Mouse (Mus musculus): ENCODE data around the gene Spata7. TPM values are rescaled to one million over a fixed set of nuclear protein-coding genes. Genes with fewer than 3 reads are reported as not detected.
"Not testable (repeated sequence)": the region's sequence is repeated elsewhere in the genome, so short reads cannot be mapped to it uniquely, and the experiment has no call there.

The Spata7 gene
- total and polyA plus RNA-seq, 2 experiments from 2014 or later: 32.2 to 35.4 TPM

DNA sequence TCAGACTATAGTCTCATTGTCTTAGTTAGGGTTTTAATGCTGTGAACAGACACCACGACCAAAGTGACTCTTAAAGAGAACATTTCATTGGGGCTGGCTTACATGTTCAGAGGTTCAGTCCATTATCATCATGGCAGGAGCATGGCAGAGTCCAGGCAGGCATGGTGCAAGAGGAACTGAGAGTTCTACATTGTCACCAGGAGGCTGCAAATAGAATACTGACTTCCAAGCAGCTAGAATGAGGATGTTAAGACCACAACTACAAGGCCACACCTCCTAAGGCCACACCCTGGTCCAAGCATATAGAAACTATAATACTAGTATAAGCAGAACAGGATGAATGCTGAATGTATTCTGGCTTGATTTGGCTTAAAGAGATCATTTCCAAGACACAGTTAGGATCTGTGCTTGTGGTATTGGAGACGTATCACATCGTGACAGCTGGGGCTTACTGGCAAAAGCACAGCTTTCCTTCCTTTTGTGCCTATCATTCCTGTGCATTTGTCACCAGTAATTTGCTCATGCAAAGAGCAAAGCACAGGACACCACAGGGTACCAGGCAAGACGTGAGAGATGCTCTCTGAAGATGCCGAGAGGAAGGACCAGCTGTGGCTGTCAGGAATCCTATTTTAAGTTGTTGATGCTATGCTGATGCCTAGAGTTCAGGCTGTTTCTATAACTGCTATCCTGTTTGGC is 21.2 kb upstream of the Spata7 start:
- H3K9me3 ChIP-seq (ENCODE audit: low read length): no peaks in the 10 kb centered on the region
- H3K4me2 ChIP-seq (ENCODE audit: low read depth): no peak overlapping the region
- no peak overlapping the region for H3K27ac ChIP-seq (ENCODE audit: low read depth, low read length)
- 40% methylated on average over 5 of the region's 5 CpGs for WGBS
- H3K4me3 ChIP-seq (ENCODE audit: low read depth, low read length): no peak overlapping the region
- no peak overlapping the region for H3K9ac ChIP-seq
- no peaks in the 10 kb centered on the region for H3K36me3 ChIP-seq (ENCODE audit: insufficient read depth)
- peak; percentile 30; the same call in 1 of the 2 replicates for ATAC-seq
- H3K4me1 ChIP-seq (ENCODE audit: insufficient read depth): no peaks in the 10 kb centered on the region
- peak; percentile 39 for DNase-seq
- TF ChIP-seq CTCF (IDR thresholded peaks at IDR 0.05; ENCODE audit: low read depth): no peak
- H3K27me3 ChIP-seq (ENCODE audit: insufficient read depth, low read length): no peaks in the 10 kb centered on the region

DNA sequence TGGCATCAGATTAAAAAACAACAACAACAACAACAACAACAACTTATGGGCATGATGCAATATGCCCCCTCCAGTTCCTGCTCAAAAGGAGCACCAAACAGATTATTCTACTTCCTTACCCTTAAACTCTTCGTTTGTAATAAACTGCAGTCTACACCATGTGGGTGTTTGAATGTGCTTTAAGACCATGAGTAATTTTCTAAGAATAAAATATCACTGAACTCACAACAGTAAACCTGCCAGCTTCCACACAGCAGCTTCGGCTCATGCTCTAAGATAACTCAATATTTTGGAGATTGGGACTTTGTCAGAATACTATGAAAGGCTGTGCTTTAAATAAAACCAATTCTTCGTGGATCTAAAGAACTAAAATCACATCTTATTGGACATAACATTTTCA is 17.6 kb upstream of the Spata7 start:
- ATAC-seq (no peak), DNase-seq (no peak)
- Histone ChIP-seq H3K4me2 (ENCODE audit: low read depth) (no peak overlapping the region), H3K27me3 (ENCODE audit: insufficient read depth, low read length) (no peaks in the 10 kb centered on the region), H3K36me3 (ENCODE audit: insufficient read depth) (no peaks in the 10 kb centered on the region), H3K4me1 (ENCODE audit: insufficient read depth) (peaks cover under 1% of the 10 kb centered on the region; the same call in 1 of the 2 replicates), H3K4me3 (ENCODE audit: low read depth, low read length) (no peak overlapping the region), H3K27ac (ENCODE audit: low read depth, low read length) (no peak overlapping the region), H3K9me3 (ENCODE audit: low read length) (no peaks in the 10 kb centered on the region), H3K9ac (no peak overlapping the region)
- no peak for TF ChIP-seq CTCF (IDR thresholded peaks at IDR 0.05; ENCODE audit: low read depth)
- 67% methylated on average over 3 of the region's 3 CpGs for WGBS

DNA sequence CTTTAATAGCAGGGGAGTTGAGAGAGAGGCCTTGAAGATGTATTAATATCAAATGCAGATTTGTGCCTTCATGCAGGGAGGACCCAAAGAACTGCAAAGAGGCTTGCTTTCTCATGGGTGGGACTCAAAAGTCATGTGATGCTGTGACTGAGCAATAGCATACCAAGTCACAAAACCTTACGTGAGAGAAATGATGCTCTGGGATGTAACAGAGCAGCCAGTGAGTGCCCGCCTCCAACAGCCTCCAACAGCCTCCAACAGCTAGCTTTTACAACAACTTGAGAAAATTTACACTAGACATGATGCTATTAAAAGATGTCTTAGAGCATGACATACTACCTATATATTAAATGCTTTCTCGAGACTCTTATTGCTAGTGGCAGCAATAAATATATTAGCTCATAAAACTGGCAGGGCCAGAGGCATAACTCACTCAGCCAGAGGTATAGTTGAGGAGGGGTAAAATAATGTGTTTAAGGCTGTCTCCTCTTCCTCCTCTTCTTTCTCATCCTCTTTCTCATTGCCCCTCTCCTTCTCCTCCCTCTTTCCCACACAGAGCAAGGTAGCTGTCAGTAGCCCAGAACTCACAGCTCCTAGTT is 12.9 kb upstream of the Spata7 start:
- H3K27ac ChIP-seq (ENCODE audit: low read depth, low read length): 0 out of 2 replicates have a peak overlapping the region, but pooled peaks have one; percentile 29
- H3K9ac ChIP-seq: no peak overlapping the region
- TF ChIP-seq CTCF (IDR thresholded peaks at IDR 0.05; ENCODE audit: low read depth): no peak
- H3K36me3 ChIP-seq (ENCODE audit: insufficient read depth): no peaks in the 10 kb centered on the region
- H3K4me1 ChIP-seq (ENCODE audit: insufficient read depth): peaks cover 3% of the 10 kb centered on the region; the same call in 1 of the 2 replicates
- ATAC-seq (peak; percentile 77), DNase-seq (no peak)
- no peak overlapping the region for H3K4me2 ChIP-seq (ENCODE audit: low read depth)
- H3K9me3 ChIP-seq (ENCODE audit: low read length): no peaks in the 10 kb centered on the region
- H3K27me3 ChIP-seq (ENCODE audit: insufficient read depth, low read length): no peaks in the 10 kb centered on the region
- 70% methylated on average over 3 of the region's 3 CpGs for WGBS
- H3K4me3 ChIP-seq (ENCODE audit: low read depth, low read length): no peak overlapping the region

DNA sequence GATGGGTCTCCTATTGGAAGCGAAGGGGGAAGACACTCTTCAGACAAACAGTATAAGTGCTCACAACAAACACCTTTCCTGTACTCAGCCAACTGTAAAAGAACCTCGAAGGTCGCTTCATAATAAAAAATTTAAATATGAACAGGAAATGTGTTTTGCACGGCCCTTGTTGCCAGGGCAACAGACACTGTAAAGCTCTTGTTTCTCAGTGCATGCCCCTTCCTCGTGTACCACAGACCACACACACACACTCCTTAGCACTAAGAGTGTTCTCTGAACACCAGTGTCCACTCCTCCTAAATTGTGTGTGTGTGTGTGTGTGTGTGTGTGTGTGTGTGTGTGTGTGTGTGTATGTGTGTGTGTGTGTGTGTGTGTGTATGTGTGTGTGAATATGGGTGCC is 12.2 kb upstream of the Spata7 start:
- Histone ChIP-seq H3K4me2 (ENCODE audit: low read depth) (no peak overlapping the region), H3K4me3 (ENCODE audit: low read depth, low read length) (no peak overlapping the region), H3K36me3 (ENCODE audit: insufficient read depth) (no peaks in the 10 kb centered on the region), H3K9me3 (ENCODE audit: low read length) (no peaks in the 10 kb centered on the region), H3K4me1 (ENCODE audit: insufficient read depth) (peaks cover 3% of the 10 kb centered on the region; the same call in 1 of the 2 replicates), H3K27ac (ENCODE audit: low read depth, low read length) (no peak overlapping the region), H3K9ac (no peak overlapping the region), H3K27me3 (ENCODE audit: insufficient read depth, low read length) (no peaks in the 10 kb centered on the region)
- ATAC-seq: peak; percentile 72; the same call in 1 of the 2 replicates
- TF ChIP-seq CTCF (IDR thresholded peaks at IDR 0.05; ENCODE audit: low read depth): no peak
- DNase-seq: peak; percentile 29
- WGBS: 28% methylated on average over 5 of the region's 5 CpGs

DNA sequence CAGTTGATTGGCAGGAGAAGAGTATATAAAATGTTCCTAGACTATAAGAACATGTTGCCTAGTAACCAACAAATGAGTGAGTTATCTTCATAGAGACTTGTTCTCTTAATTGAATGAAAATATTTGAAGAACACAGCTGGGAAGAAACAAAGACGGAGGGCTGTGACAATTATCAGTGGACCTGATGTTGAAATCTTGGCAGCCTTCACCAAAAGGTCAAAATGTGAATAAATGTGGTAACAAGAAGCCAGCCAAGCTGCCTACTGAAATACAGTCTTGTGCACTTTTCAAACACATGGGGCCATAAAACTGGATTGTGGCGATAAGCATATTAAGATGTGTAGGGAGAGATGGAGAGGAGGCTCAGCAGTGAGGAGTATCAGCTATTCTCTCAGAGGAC is 8.5 kb upstream of the Spata7 start:
- no peak for TF ChIP-seq CTCF (IDR thresholded peaks at IDR 0.05; ENCODE audit: low read depth)
- no peak overlapping the region for H3K4me2 ChIP-seq (ENCODE audit: low read depth)
- WGBS: 46% methylated on average over 2 of the region's 2 CpGs
- H3K4me1 ChIP-seq (ENCODE audit: insufficient read depth): peaks cover 3% of the 10 kb centered on the region; the same call in 1 of the 2 replicates
- no peaks in the 10 kb centered on the region for H3K27me3 ChIP-seq (ENCODE audit: insufficient read depth, low read length)
- DNase-seq (no peak), ATAC-seq (no peak)
- H3K9ac ChIP-seq: no peak overlapping the region
- H3K27ac ChIP-seq (ENCODE audit: low read depth, low read length): no peak overlapping the region
- H3K4me3 ChIP-seq (ENCODE audit: low read depth, low read length): no peak overlapping the region
- no peaks in the 10 kb centered on the region for H3K36me3 ChIP-seq (ENCODE audit: insufficient read depth)
- no peaks in the 10 kb centered on the region for H3K9me3 ChIP-seq (ENCODE audit: low read length)

DNA sequence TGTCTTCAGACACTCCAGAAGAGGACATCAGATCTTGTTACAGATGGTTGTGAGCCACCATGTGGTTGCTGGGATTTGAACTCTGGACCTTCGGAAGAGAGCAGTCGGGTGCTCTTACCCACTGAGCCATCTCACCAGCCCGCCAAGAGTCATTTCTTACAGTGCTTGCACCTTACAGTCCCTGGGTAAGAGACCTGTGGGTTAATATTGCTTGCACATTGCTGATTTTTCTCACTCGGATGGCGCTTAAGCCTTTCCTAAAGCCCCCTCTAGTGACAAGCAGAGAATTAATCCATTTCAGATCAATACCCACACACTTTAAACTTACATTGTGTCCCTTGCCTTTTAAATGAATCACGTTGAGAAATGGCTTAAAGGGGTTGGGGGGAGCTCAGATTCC is 7.0 kb upstream of the Spata7 start:
- ATAC-seq: peak; percentile 79; the same call in 1 of the 2 replicates
- 33% methylated on average over 6 of the region's 6 CpGs for WGBS
- TF ChIP-seq CTCF (IDR thresholded peaks at IDR 0.05; ENCODE audit: low read depth): peak; percentile 76

DNA sequence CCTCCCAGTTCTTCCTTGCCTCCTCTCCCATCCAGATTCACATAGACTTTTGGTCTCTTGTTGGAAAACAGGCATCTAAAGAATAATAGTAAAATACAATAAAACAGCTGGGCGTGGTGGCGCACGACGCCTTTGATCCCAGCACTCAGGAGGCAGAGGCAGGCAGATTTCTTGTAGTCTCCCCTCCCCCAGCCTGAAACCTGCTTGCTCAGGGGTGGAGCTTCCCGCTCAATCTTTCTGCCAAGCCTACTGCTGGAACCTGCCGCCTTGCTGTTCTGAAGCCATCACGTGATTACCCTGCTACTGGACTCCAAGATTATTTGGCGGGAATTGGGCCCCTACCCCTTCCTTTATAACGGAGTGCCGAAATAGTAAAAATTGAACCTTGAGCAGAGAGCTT is 4.7 kb upstream of the Spata7 start:
- WGBS: 92% methylated on average over 10 of the region's 10 CpGs
- H3K4me2 ChIP-seq (ENCODE audit: low read depth); H3K36me3 ChIP-seq (ENCODE audit: insufficient read depth); H3K4me1 ChIP-seq (ENCODE audit: insufficient read depth); H3K9me3 ChIP-seq (ENCODE audit: low read length); H3K9ac ChIP-seq; H3K27me3 ChIP-seq (ENCODE audit: insufficient read depth, low read length); H3K4me3 ChIP-seq (ENCODE audit: low read depth, low read length); H3K27ac ChIP-seq (ENCODE audit: low read depth, low read length); ATAC-seq; DNase-seq: not testable (repeated sequence)

More for the DNA sequence above, 7.0 kb upstream of the Spata7 start:
- not testable (repeated sequence) for H3K4me1 ChIP-seq (ENCODE audit: insufficient read depth); H3K27ac ChIP-seq (ENCODE audit: low read depth, low read length); H3K27me3 ChIP-seq (ENCODE audit: insufficient read depth, low read length); H3K36me3 ChIP-seq (ENCODE audit: insufficient read depth); H3K4me3 ChIP-seq (ENCODE audit: low read depth, low read length); H3K9ac ChIP-seq; H3K4me2 ChIP-seq (ENCODE audit: low read depth); H3K9me3 ChIP-seq (ENCODE audit: low read length)
- DNase-seq: peak; percentile 70
